Mouse (Mus musculus) MEL (cell line): Measurements from ENCODE around the gene Cap1.

Source experiments
- BHLHE40 ChIP-seq: IDR thresholded peaks from 2 replicates; pipeline ENCODE4 v1.6.1; 2012; ENCODE audit warnings: low read depth, mild to moderate bottlenecking, inconsistent platforms, low read length, improper control_type of control experiment, borderline replicate concordance
- JUND ChIP-seq: IDR thresholded peaks from 2 replicates; pipeline ENCODE4 v1.6.1; 2011; ENCODE audit warnings: low read depth, mild to moderate bottlenecking, improper control_type of control experiment, low read length
- MEF2A ChIP-seq: IDR thresholded peaks from 2 replicates; pipeline ENCODE4 v1.6.1; 2014; ENCODE audit warnings: low read depth, mild to moderate bottlenecking, inconsistent platforms, low read length, improper control_type of control experiment; ENCODE audit not compliant: poor library complexity, insufficient replicate concordance, severe bottlenecking; ENCODE audit errors: extremely low read depth
- MXI1 ChIP-seq: IDR thresholded peaks from 2 replicates; pipeline ENCODE4 v1.6.1; 2011; ENCODE audit warnings: mild to moderate bottlenecking, low read depth, low read length, improper control_type of control experiment
- POLR2A ChIP-seq, 2 experiments: IDR thresholded peaks; 2 replicates each; pipeline ENCODE4 v1.6.1; 2011 to 2012; ENCODE audit warnings: low read length in 2 of 2, mild to moderate bottlenecking in 2 of 2, control low read depth in 1 of 2, improper control_type of control experiment in 1 of 2, low read depth in 1 of 2, moderate library complexity in 1 of 2; ENCODE audit not compliant: control insufficient read depth in 1 of 2, insufficient read depth in 1 of 2, poor library complexity in 1 of 2
- UBTF ChIP-seq: IDR thresholded peaks from 2 replicates; pipeline ENCODE4 v1.6.1; 2012; ENCODE audit warnings: low read depth, mild to moderate bottlenecking, inconsistent platforms, low read length, improper control_type of control experiment, moderate library complexity, borderline replicate concordance; ENCODE audit not compliant: insufficient read depth
- USF2 ChIP-seq, 2 experiments: IDR thresholded peaks; 2 replicates each; pipeline ENCODE4 v1.6.1; 2011 to 2012; ENCODE audit warnings: improper control_type of control experiment in 2 of 2, low read length in 2 of 2, borderline replicate concordance in 1 of 2, inconsistent platforms in 1 of 2, low read depth in 1 of 2, mild to moderate bottlenecking in 1 of 2; ENCODE audit not compliant: insufficient read depth in 1 of 2

DNA sequence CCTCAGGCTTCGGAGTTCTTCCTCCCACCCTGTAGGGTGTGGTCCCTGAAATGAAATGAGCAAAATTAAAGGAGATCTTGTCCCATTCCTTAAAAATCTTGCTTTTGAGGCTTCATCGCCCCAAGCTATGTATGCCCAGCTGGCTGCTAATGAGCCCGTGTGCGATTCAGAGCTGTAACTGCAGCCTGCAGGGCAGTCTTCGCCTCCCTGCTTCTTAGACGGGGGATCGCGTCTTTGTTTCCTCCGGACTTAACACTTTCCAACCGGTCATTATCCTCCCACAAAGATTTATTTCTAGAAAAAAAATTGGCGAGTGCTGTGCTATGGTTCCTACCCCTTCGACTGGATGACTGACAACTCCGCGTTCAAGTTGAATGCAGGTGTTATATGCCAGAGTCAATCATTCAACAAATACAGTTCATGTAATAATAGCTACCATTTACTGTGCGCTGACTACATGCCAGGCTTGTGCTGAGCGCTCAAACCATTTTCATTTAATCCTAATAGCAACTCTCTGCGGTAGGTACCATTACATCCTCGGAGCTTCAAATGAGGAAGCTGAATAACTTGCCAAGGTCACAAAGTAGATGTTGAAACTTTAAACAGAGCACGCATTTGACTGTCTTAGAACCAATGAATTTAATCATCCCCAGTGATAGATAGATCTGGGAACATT lies 861 bp upstream of the Cap1 start:
- TF ChIP-seq MXI1 (no peak), POLR2A (IDR thresholded peaks at IDR 0.05; ENCODE audit: control insufficient read depth in 1 of 2, insufficient read depth in 1 of 2, low read depth in 1 of 2, low read length in 2 of 2, poor library complexity in 1 of 2) (no peak), MEF2A (no peak), BHLHE40 (no peak), JUND (no peak), USF2 (IDR thresholded peaks at IDR 0.05; ENCODE audit: borderline replicate concordance in 1 of 2, insufficient read depth in 1 of 2, low read depth in 1 of 2, low read length in 2 of 2) (no peak), UBTF (no peak)
